Mouse (Mus musculus) thymus, postnatal 25 days (tissue): Measurements from ENCODE around the gene Rab37.

Experiments used
- DNase-seq: peaks from one replicate; pipeline ENCODE4 v3.0.0; 2022

Gene Rab37

GRCm38 (mm10) chr11:115091362-115091901 lies at the start of gene Rab37:
Gene Rab37, plus strand, starts transcription at chr11:115091431.
- DNase-seq = peak; percentile 14

DNA sequence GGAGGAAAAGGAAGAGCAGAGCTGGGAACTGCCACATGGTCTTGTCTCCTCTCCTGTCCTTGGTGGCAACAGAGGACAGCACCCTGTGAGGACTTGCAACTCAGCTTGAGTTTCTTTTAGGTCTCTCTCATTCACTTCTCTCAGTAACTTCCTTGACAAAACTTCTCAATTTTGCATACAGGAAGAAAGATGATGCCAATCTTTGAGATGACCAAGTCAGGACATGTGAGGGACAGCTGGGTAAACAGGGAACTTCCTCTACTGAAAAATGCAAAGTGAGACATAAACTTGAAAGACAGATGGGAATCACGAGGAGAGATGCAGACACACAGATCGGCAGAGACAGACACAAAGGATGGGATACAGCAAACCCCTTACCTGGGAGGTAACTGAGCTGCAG lies 43.0 kb upstream of the Rab37 start, which contains the start of gene Cd300ld3:
Gene Cd300ld3 (minus strand): TSS at position 151 of the 400 bp plus-strand sequence.
- DNase-seq = no peak

- no peak for DNase-seq
Measured at GRCm38 (mm10) chr11:115049282-115049895, 41.8 kb upstream of the Rab37 start.

DNA sequence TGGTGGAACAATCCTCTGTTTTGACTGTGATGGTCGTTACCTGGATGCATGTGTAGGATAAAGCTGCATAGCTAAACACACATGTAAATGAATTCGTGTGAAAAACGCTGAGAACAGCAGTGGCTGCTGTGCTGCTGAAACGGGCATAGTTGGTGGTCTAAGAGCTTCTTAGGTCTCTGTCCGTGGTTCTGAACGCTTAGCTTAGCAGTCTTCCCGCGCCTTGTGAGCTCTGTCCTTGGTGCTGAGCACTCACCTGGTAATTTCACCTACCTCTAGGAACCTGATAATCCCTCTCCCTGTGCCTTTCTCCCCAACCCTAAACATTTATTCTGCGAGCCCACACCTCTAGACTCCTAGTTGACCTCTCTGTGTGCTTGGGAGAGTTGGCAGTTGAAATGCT lies 39.0 kb upstream of the Rab37 start:
- peak; percentile 47 for DNase-seq

- DNase-seq = no peak
Measured at GRCm38 (mm10) chr11:115052991-115053390, 38.2 kb upstream of the Rab37 start.

- DNase-seq = no peak
Measured at GRCm38 (mm10) chr11:115054537-115054936, 36.7 kb upstream of the Rab37 start.

GRCm38 (mm10) chr11:115058701-115059100 lies 32.5 kb upstream of the Rab37 start:
- no peak for DNase-seq

- no peak for DNase-seq
Measured at GRCm38 (mm10) chr11:115059797-115060196, 31.4 kb upstream of the Rab37 start.

GRCm38 (mm10) chr11:115062077-115062476 lies 29.2 kb upstream of the Rab37 start, which contains the start of gene Cd300e:
Gene Cd300e, minus strand, starts transcription at chr11:115062177.
- no peak for DNase-seq

- no peak for DNase-seq
Measured at GRCm38 (mm10) chr11:115066768-115067167, 24.5 kb upstream of the Rab37 start.

- DNase-seq = no peak
Measured at GRCm38 (mm10) chr11:115071015-115071551, 20.1 kb upstream of the Rab37 start.

- DNase-seq = no peak
Measured at GRCm38 (mm10) chr11:115071631-115072294, 19.5 kb upstream of the Rab37 start.

GRCm38 (mm10) chr11:115073002-115073401 lies 18.2 kb upstream of the Rab37 start:
- DNase-seq = no peak

GRCm38 (mm10) chr11:115075407-115075806 lies 15.8 kb upstream of the Rab37 start:
- no peak for DNase-seq

DNA sequence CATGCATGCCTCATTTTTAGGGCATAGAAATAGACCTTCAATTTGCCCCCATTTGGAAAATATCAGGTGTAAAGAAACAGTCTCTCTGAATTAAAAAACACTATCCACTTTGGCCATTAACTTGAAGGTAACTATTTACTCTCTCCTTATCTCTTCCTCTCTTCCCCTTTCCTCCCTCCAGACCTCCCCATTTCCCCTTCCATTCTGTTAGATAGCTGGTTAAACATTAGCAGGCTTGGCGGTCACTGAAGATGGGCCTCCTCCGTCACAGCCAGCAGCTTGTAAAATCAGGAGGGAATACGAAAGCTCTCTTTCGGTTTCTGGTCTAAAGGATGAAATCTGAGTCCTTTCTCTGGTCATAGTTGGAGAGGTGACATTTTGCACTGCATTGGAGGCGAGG lies 15.4 kb upstream of the Rab37 start:
- no peak for DNase-seq

- no peak for DNase-seq
Measured at GRCm38 (mm10) chr11:115077436-115077835, 13.8 kb upstream of the Rab37 start.

DNA sequence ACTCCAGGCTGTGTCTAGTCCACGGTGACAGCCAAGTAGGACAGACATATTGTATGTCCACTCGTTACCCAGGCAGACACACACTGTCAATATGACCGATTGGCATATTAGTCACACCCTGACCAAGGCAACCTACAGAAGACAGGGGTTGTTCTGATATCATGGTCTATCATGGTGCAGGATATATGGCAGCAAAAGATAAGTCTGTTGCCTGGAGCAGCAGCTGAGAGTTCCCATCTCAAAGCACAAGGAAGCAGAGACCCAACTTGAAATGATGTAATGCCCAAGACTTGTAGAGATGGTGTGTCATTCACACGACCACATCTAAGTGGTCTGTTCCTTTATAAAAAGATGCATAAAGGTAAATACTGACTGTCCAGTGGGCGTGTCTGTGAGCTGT lies 12.6 kb upstream of the Rab37 start:
- no peak for DNase-seq

GRCm38 (mm10) chr11:115080886-115081285 lies 10.3 kb upstream of the Rab37 start:
- peak; percentile 40 for DNase-seq

GRCm38 (mm10) chr11:115081373-115081772 lies 9.9 kb upstream of the Rab37 start:
- no peak for DNase-seq

DNA sequence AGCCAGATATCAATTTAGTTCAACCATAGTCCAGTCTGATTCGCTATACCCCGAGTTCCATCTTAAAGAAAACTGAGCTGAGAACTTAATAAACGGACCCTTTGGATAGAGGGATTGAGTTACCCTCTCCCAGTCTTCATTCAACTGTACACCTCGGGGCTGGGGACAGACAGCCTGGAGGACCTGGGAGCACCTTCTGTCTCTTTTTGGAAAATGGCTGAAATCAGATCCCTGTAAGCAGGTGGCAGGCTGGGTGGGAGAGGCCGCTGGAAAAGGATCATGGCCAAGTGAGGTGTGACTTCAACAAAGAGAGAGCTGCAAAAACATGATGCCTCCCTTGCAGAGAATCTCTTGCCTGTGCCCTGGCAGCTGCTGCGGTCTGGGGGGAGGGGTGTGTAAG lies 9.0 kb upstream of the Rab37 start:
- no peak for DNase-seq

GRCm38 (mm10) chr11:115083376-115084139 lies 7.7 kb upstream of the Rab37 start:
- DNase-seq = peak; percentile 62

GRCm38 (mm10) chr11:115084595-115084994 lies 6.6 kb upstream of the Rab37 start:
- no peak for DNase-seq

- DNase-seq = no peak
Measured at GRCm38 (mm10) chr11:115085064-115085463, 6.2 kb upstream of the Rab37 start.
